8 mouse cellular contexts compared by ENCODE assay signal in genomic region chr4:46463130-46463830, GRCm38 (mm10). TPM values are rescaled to one million over a fixed set of nuclear protein-coding genes. Genes with fewer than 3 reads are reported as not detected.
DNase-seq lines count a peak whose midpoint lies in the region; ATAC-seq and TF ChIP-seq lines count a peak whose summit lies in the region.

No protein-coding gene starts in this region.

- intact Hi-C loops in gastrocnemius, postnatal 14 days (cut with DNase I; ENCODE audit: low total_unique reads): loop anchor here (5.0 kb wide), 1 partner anchor 71 kb away; no protein-coding TSS in a partner anchor

- 88% methylated on average over 7 of the region's 7 CpGs for WGBS in thymus, adult 2 months
- 66% methylated on average over 7 of the region's 7 CpGs for WGBS in lung, postnatal 0 days

- no peak for TF ChIP-seq POLR2A in thymus, adult 2 months (IDR thresholded peaks at IDR 0.05; ENCODE audit: control insufficient read depth, extremely low read depth, insufficient read depth, low read length, poor library complexity)

- peaks cover 76% of the 10 kb centered on the region for H3K36me3 ChIP-seq in thymus, adult 2 months (ENCODE audit: control insufficient read depth, insufficient read depth, low read length)
- H3K36me3 ChIP-seq in lung, postnatal 0 days (ENCODE audit: insufficient read depth, low read length): peaks cover 19% of the 10 kb centered on the region; the same call in 1 of the 2 replicates

- no peak overlapping the region for H3K4me3 ChIP-seq in thymus, adult 2 months (ENCODE audit: control insufficient read depth, insufficient read depth, low read length)
- H3K4me3 ChIP-seq in lung, postnatal 0 days (ENCODE audit: low read depth, low read length): no peak overlapping the region

- TF ChIP-seq CTCF in thymus, adult 2 months (IDR thresholded peaks at IDR 0.05; ENCODE audit: borderline replicate concordance, control insufficient read depth, extremely low read depth, insufficient read depth, low read length, poor library complexity): peak; percentile 72; the same call in 1 of the 2 replicates
- TF ChIP-seq CTCF in lung, postnatal 0 days (IDR thresholded peaks at IDR 0.05): peak; percentile 69

- no peak overlapping the region for H3K27ac ChIP-seq in thymus, adult 2 months (ENCODE audit: control insufficient read depth, insufficient read depth, low read length)
- no peak overlapping the region for H3K27ac ChIP-seq in lung, postnatal 0 days (ENCODE audit: low read length)

- H3K9me3 ChIP-seq in lung, postnatal 0 days (ENCODE audit: low read length): no peaks in the 10 kb centered on the region

- no peak overlapping the region for H3K4me2 ChIP-seq in lung, postnatal 0 days (replicated peaks; ENCODE audit: low read depth, low read length)

- DNase-seq in gastrocnemius, postnatal 14 days: peak; percentile 29
- DNase-seq in gastrocnemius, adult 18-20 months (ENCODE audit: low spot score): no peak
- DNase-seq in thymus, adult 2 months: peak; percentile 68
- DNase-seq in thymus, adult 18-20 months: no peak
- peak; percentile 58 for DNase-seq in lung, postnatal 0 days (ENCODE audit: low spot score)
- peak; percentile 83 for DNase-seq in thymus, postnatal 14 days

- ATAC-seq in erythroid progenitor cell, adult 5-6 weeks (replicated peaks; ENCODE audit: low FRiP score, poor library complexity, severe bottlenecking): peak; percentile 76
- ATAC-seq in lung, postnatal 0 days: peak; percentile 54; the same call in 1 of the 2 replicates
- no peak for ATAC-seq in cerebellum, adult (ENCODE audit: insufficient number of reproducible peaks, low FRiP score, low TSS enrichment)

- no peaks in the 10 kb centered on the region for H3K27me3 ChIP-seq in thymus, adult 2 months (ENCODE audit: control insufficient read depth, insufficient read depth, low read length)
- H3K27me3 ChIP-seq in lung, postnatal 0 days (replicated peaks; ENCODE audit: insufficient read depth, low read length): no peaks in the 10 kb centered on the region

- no peaks in the 10 kb centered on the region for H3K4me1 ChIP-seq in thymus, adult 2 months (replicated peaks; ENCODE audit: control insufficient read depth, insufficient read depth, low read length)
- H3K4me1 ChIP-seq in lung, postnatal 0 days (ENCODE audit: insufficient read depth, low read depth, low read length): no peaks in the 10 kb centered on the region

- H3K9ac ChIP-seq in lung, postnatal 0 days (replicated peaks; ENCODE audit: low read depth): no peak overlapping the region

- TF ChIP-seq EP300 in lung, postnatal 0 days (IDR thresholded peaks at IDR 0.05): no peak

RNA-seq across cellular contexts. Expression of gene Anp32b, which starts 12.6 kb away (rescaled TPM):
- 10 to 100 TPM; 69.9 to 78.8 TPM for total RNA-seq in gastrocnemius, postnatal 14 days (2021)
- 10 to 100 TPM; 63.2 to 66.2 TPM for total RNA-seq in gastrocnemius, adult 18-20 months (2021)
- polyA plus RNA-seq in thymus, adult 2 months (2012; rRNA removed): 52.6 and 126 TPM in 2 replicates
- total RNA-seq in erythroid progenitor cell, adult 5-6 weeks (2015; ENCODE audit: low replicate concordance): 1,527 and 1,581 TPM in 2 replicates
- total RNA-seq in erythroid progenitor cell, adult 5-6 weeks (2017; ENCODE audit: low replicate concordance): 312 and 462 TPM in 2 replicates
- polyA plus RNA-seq in lung, postnatal 0 days (2015; fragmentation: Nextera tagmentation; extraction: Ambion mirVana): 81.3 and 91.0 TPM in 2 replicates

RNA-seq across cellular contexts. Expression of gene Nans, which starts 25.8 kb away (rescaled TPM):
- 10 to 100 TPM; 23.6 to 29.1 TPM for total RNA-seq in gastrocnemius, postnatal 14 days (2021)
- total RNA-seq in gastrocnemius, adult 18-20 months (2021): 10 to 100 TPM; 17.6 to 19.9 TPM
- 52.3 and 53.4 TPM in 2 replicates for polyA plus RNA-seq in thymus, adult 2 months (2012; rRNA removed)
- total RNA-seq in erythroid progenitor cell, adult 5-6 weeks (2015; ENCODE audit: low replicate concordance): 25.6 and 32.4 TPM in 2 replicates
- total RNA-seq in erythroid progenitor cell, adult 5-6 weeks (2017; ENCODE audit: low replicate concordance): 22.1 and 29.0 TPM in 2 replicates
- 48.2 and 52.4 TPM in 2 replicates for polyA plus RNA-seq in lung, postnatal 0 days (2015; fragmentation: Nextera tagmentation; extraction: Ambion mirVana)

RNA-seq across cellular contexts. Expression of gene Hemgn, which starts 50.0 kb away (rescaled TPM):
- total RNA-seq in gastrocnemius, postnatal 14 days (2021): not detected
- total RNA-seq in gastrocnemius, adult 18-20 months (2021): not detected
- 0.93 and 1.3 TPM in 2 replicates for polyA plus RNA-seq in thymus, adult 2 months (2012; rRNA removed)
- total RNA-seq in erythroid progenitor cell, adult 5-6 weeks (2015; ENCODE audit: low replicate concordance): 1,402 and 1,484 TPM in 2 replicates
- 1,540 and 1,607 TPM in 2 replicates for total RNA-seq in erythroid progenitor cell, adult 5-6 weeks (2017; ENCODE audit: low replicate concordance)
- polyA plus RNA-seq in lung, postnatal 0 days (2015; fragmentation: Nextera tagmentation; extraction: Ambion mirVana): 0.73 and 1.0 TPM in 2 replicates

Comparison
In these comparisons a context has a peak if more than half of its experiments do, and no peak if none do; other contexts are left out.
1. DNase-seq: peak in gastrocnemius, postnatal 14 days (single experiment), thymus, adult 2 months (single experiment), lung, postnatal 0 days (single experiment) and thymus, postnatal 14 days (single experiment); none in gastrocnemius, adult 18-20 months (single experiment) and thymus, adult 18-20 months (0 of 2).
2. RNA of gene Hemgn, which starts 50.0 kb away (total RNA-seq): 1,402 to 1,607 TPM in erythroid progenitor cell, adult 5-6 weeks; not detected in gastrocnemius, postnatal 14 days and not detected in gastrocnemius, adult 18-20 months; every median in the first group is over 1,000 times any median in the second.